Mouse (Mus musculus) kidney, postnatal 0 days (tissue): ENCODE results near the gene Ebf1. TPM values are rescaled to one million over a fixed set of nuclear protein-coding genes. Genes with fewer than 3 reads are reported as not detected.
A peak's percentile ranks its signal among the peaks of the same experiment; 100 is the strongest.

Experiments used
- ATAC-seq: fragments of 200-750 bp; cut with Nextera tagmentation; replicated peaks from 2 replicates; pipeline ENCODE4 v1.8.0; 2017; ENCODE audit warnings: low read depth, moderate number of reproducible peaks, moderate TSS enrichment, moderate library complexity; ENCODE audit not compliant: low FRiP score
- DNase-seq: peaks from one replicate; pipeline ENCODE4 v3.0.0-alpha.2; 2016; ENCODE audit warnings: low spot score
- H3K27ac ChIP-seq: fragments of 300-500 bp; sonication (generic); 2 replicates; pipeline ENCODE4 v1.5.1; 2014; ENCODE audit warnings: mild to moderate bottlenecking
- H3K27me3 ChIP-seq: fragments of 300-500 bp; sonication (generic); 2 replicates; pipeline ENCODE4 v1.6.1; 2014; ENCODE audit warnings: low read length, mixed read lengths; ENCODE audit not compliant: insufficient read depth
- H3K36me3 ChIP-seq: fragments of 300-500 bp; sonication (generic); 2 replicates; pipeline ENCODE4 v1.6.1; 2014; ENCODE audit warnings: low read length, mixed read lengths; ENCODE audit not compliant: insufficient read depth
- H3K4me1 ChIP-seq: fragments of 300-500 bp; sonication (generic); replicated peaks from 2 replicates; pipeline ENCODE4 v1.6.1; 2014; ENCODE audit warnings: antibody characterized with exemption, low read length, mixed read lengths; ENCODE audit not compliant: insufficient read depth
- H3K4me2 ChIP-seq: fragments of 300-500 bp; sonication (generic); 2 replicates; pipeline ENCODE4 v1.6.1; 2014; ENCODE audit warnings: mild to moderate bottlenecking, low read length, moderate library complexity, mixed read lengths
- H3K4me3 ChIP-seq: fragments of 300-500 bp; sonication (generic); replicated peaks from 2 replicates; pipeline ENCODE4 v1.5.1; 2014; ENCODE audit warnings: low read depth, low read length
- H3K9ac ChIP-seq: fragments of 300-500 bp; sonication (generic); 2 replicates; pipeline ENCODE4 v1.6.1; 2014; ENCODE audit warnings: low read depth, low read length
- H3K9me3 ChIP-seq: fragments of 300-500 bp; sonication (generic); replicated peaks from 2 replicates; pipeline ENCODE4 v1.6.1; 2016; ENCODE audit warnings: low read length, inconsistent platforms, mixed read lengths
- CTCF ChIP-seq: IDR thresholded peaks from 2 replicates; pipeline ENCODE4 v1.5.1; 2016; ENCODE audit warnings: antibody characterized with exemption, low read depth, mild to moderate bottlenecking, moderate library complexity
- WGBS: fragments of 180-500 bp; shearing (Covaris S2); extraction: QIAGEN DNeasy Blood & Tissue Kit; methylation state at CpG from one replicate; pipeline ENCODE4 v1.1.7; 2014; 5-methylcytosine and 5-hydroxymethylcytosine counted together
- polyA plus RNA-seq: library from polyadenylated mRNA; unstranded; fragments of >200 nt; fragmentation: Nextera tagmentation; extraction: Ambion mirVana; gene quantifications from 2 replicates; pipeline ENCODE4 v1.2.1, GENCODE M21; 2015

Gene Ebf1
- polyA plus RNA-seq, 1 experiment from 2014 or later: 19.6 TPM

DNA sequence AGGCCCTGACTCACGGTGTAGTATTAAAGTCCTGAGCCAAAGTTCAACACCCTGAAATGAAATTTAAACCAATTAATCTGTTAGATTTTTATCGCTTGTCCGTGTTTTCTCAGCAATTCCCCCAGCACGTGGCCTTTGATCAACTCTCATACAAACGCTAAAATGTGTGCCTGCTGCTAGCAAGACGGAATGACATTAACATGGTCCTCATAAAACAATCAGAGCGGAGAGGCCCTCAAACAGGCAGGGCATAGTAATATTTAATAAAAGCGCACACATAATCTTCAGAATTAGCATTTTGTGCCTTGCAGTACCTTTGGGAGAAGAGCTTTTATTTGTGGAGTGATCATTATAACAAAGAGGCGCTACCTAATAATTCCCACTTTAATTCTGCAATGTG lies 287.0 kb downstream of the Ebf1 start:
- WGBS: 36% methylated on average over 9 of the region's 9 CpGs
- no peak for TF ChIP-seq CTCF
- Histone ChIP-seq H3K4me2 (no peak overlapping the region), H3K36me3 (no peaks in the 10 kb centered on the region), H3K4me3 (no peak overlapping the region), H3K27me3 (no peaks in the 10 kb centered on the region), H3K9ac (no peak overlapping the region), H3K27ac (no peak overlapping the region), H3K9me3 (no peaks in the 10 kb centered on the region), H3K4me1 (no peaks in the 10 kb centered on the region; the same call in 1 of the 2 replicates)
- DNase-seq (peak; percentile 50), ATAC-seq (no peak)

DNA sequence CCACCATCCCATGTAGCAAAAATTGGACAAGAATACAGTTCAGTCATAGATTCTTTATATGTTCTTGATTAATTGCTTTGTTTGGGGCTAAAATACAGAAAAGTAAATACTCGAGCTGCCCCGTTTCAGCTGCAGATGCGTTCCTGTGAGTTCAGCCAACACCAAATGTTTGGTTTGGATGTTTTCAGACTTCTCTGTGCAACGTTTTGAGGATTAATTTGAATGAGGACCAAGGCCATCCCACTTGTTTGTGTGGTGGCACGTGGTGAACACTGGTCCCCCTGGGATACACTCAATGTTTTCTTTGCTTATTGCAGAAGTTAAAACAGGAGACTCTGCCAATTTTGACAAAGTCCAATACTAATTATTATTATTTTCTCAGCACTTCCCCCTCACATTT lies 289.3 kb downstream of the Ebf1 start:
- H3K9me3 ChIP-seq: no peaks in the 10 kb centered on the region
- no peaks in the 10 kb centered on the region for H3K36me3 ChIP-seq
- WGBS: 60% methylated on average over 5 of the region's 5 CpGs
- no peak overlapping the region for H3K4me3 ChIP-seq
- H3K9ac ChIP-seq: no peak overlapping the region
- no peak overlapping the region for H3K27ac ChIP-seq
- no peaks in the 10 kb centered on the region; the same call in 1 of the 2 replicates for H3K4me1 ChIP-seq
- TF ChIP-seq CTCF: no peak
- ATAC-seq (no peak), DNase-seq (peak; percentile 72)
- H3K27me3 ChIP-seq: no peaks in the 10 kb centered on the region
- H3K4me2 ChIP-seq: no peak overlapping the region

DNA sequence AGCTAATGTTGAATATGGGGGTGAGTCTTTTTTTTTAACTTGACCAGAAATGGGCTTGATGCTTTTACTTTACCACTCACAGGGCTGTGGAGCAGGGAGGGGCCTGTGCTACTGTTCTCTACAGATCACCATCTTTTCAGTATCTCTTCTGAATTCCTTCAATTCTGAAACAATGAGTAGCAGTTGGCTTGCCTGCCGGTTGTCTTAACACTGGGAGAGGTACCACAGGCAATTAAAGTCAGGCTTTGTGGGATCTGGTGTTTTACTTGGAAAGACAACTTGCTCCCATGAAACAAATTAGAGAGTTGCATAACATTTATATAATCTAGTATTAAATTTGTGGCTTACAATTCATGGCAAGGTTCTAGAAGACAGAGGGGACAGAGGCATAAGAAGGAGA lies 294.6 kb downstream of the Ebf1 start:
- Histone ChIP-seq H3K27ac (no peak overlapping the region), H3K4me2 (no peak overlapping the region), H3K36me3 (no peaks in the 10 kb centered on the region), H3K27me3 (no peaks in the 10 kb centered on the region), H3K4me3 (no peak overlapping the region), H3K4me1 (no peaks in the 10 kb centered on the region; the same call in 1 of the 2 replicates), H3K9ac (no peak overlapping the region), H3K9me3 (no peaks in the 10 kb centered on the region)
- TF ChIP-seq CTCF: no peak
- 56% methylated on average over 1 of the region's 1 CpGs for WGBS
- no peak for DNase-seq
- no peak for ATAC-seq

- Histone ChIP-seq H3K4me3 (no peak overlapping the region), H3K4me2 (no peak overlapping the region), H3K9ac (no peak overlapping the region), H3K4me1 (no peaks in the 10 kb centered on the region), H3K27ac (no peak overlapping the region), H3K9me3 (no peaks in the 10 kb centered on the region), H3K27me3 (no peaks in the 10 kb centered on the region), H3K36me3 (no peaks in the 10 kb centered on the region)
- no peak for ATAC-seq
- DNase-seq: no peak
- no peak for TF ChIP-seq CTCF
- WGBS: 81% methylated on average over 5 of the region's 5 CpGs
Measured at GRCm38 (mm10) chr11:44913806-44914205, 296.7 kb downstream of the Ebf1 start.

DNA sequence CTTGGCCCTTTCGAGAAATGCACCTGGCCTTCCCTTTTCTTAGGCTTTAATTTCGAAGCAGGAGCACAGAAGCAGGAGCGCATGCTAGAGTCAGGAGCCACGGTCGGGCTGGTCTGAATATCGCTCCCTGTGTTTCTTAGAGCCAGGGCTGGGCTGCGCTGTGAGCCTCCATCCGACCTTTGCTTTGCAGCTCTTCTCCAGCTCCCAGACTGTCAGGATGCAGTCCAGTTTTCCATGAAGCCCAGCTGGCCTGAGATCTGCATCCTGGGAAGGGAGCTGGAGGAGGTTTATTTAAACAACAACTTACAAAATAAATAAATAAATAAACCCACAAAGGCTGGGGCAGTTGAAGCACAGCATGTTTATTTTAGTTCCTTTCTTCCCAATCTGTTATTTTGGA lies 299.9 kb downstream of the Ebf1 start:
- no peak overlapping the region for H3K9ac ChIP-seq
- 51% methylated on average over 8 of the region's 8 CpGs for WGBS
- H3K4me2 ChIP-seq: no peak overlapping the region
- H3K27me3 ChIP-seq: no peaks in the 10 kb centered on the region
- no peak for TF ChIP-seq CTCF
- H3K36me3 ChIP-seq: no peaks in the 10 kb centered on the region
- no peak overlapping the region for H3K4me3 ChIP-seq
- ATAC-seq (no peak), DNase-seq (peak; percentile 49)
- no peaks in the 10 kb centered on the region for H3K4me1 ChIP-seq
- no peaks in the 10 kb centered on the region for H3K9me3 ChIP-seq
- no peak overlapping the region for H3K27ac ChIP-seq

DNA sequence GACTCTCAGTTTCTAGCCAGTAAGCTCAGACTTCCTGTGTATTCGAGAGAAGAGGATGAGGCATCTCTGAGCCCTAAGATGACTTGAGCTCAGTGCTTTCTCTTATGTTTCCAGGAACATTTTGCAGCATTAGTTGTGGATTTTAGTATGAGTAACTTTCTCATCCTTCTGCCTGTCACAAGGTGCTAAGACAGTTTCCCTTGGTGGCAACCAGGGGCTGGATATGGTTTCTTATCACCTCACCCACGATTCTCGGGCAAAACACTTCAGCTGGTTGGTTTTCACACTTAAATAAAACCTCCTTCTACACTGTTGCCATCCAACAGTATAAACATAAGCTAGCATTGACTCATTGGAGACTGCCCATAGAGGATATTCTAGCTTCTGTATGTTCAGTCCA lies 306.0 kb downstream of the Ebf1 start:
- WGBS: 75% methylated on average over 3 of the region's 3 CpGs
- ATAC-seq: no peak
- Histone ChIP-seq H3K4me2 (no peak overlapping the region), H3K4me1 (no peaks in the 10 kb centered on the region), H3K27me3 (no peaks in the 10 kb centered on the region), H3K4me3 (no peak overlapping the region), H3K9ac (no peak overlapping the region), H3K9me3 (no peaks in the 10 kb centered on the region), H3K36me3 (no peaks in the 10 kb centered on the region), H3K27ac (no peak overlapping the region)
- DNase-seq: no peak
- TF ChIP-seq CTCF: no peak

GRCm38 (mm10) chr11:44923868-44924508 lies 306.9 kb downstream of the Ebf1 start:
- no peak overlapping the region for H3K9ac ChIP-seq
- H3K4me1 ChIP-seq: no peaks in the 10 kb centered on the region
- WGBS: 50% methylated on average over 10 of the region's 10 CpGs
- no peaks in the 10 kb centered on the region for H3K36me3 ChIP-seq
- no peak overlapping the region for H3K4me2 ChIP-seq
- TF ChIP-seq CTCF: no peak
- DNase-seq: no peak
- no peak overlapping the region for H3K4me3 ChIP-seq
- no peaks in the 10 kb centered on the region for H3K9me3 ChIP-seq
- ATAC-seq: no peak
- H3K27me3 ChIP-seq: no peaks in the 10 kb centered on the region
- no peak overlapping the region for H3K27ac ChIP-seq
